Mouse (Mus musculus) adrenal gland, adult (tissue): ENCODE results near the gene Cabin1.

Source experiments
- DNase-seq, 2 experiments: peaks; one replicate each; pipeline ENCODE4 v3.0.0; 2022 to 2023; ENCODE audit warnings: low spot score in 1 of 2; ENCODE audit not compliant: inconsistent age in 2 of 2

Gene Cabin1

DNA sequence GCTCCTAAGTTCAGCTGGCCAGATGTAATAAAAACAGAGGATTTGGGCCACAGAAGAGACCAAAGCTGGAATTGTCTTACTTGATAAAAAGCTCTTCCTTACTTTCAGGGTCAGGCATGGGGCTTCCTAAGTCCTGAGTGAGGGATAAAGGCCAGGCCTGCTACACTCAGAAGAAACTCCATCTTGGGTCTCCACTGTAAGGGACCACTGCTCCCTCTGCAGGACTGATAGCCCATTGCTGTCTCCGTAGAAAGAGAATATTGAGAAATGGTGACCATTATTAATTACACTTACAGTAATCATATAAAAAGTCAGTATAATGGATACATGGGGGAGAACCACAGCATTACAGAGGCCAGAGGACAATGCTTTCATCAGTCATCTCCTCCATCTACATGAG lies 60.6 kb downstream of the Cabin1 start:
- no peak for DNase-seq

DNA sequence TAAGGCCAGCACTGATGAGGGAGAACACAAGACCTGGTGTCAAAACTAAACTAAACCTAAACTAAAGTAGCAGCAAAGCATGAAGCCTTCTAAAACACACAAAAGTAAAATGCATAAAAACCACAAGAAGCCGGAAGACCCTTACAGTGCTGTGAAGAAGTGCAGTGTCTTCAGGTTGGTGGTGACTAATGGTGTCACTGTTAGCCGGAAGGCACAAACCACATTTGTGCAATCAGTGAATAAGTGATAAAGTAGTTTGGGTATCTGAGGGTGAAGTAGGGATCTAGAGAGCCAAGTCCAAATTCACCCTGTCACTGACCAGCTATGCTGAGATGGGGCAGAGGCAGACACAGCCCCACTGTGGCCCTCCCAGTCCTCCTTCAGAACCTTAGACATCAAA lies 61.6 kb downstream of the Cabin1 start:
- no peak for DNase-seq

DNA sequence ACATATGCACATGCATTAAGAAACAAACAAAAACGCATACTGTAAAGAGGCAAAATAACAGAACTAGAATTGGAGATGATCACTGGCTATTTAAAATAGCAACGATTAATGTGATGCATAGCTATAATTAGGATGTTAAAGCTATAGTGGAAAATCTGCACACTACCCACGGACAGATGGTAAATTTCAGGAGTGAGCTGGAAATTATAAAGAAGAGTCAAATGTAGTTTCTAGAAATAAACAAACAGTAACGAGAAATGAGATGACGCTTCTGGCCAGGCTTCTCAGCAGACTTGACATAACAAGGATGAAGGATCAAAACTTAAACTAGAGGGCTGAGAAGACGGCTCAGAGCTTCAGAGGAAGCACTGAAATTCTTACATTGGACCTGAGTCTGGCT lies 62.9 kb downstream of the Cabin1 start:
- DNase-seq = no peak

DNA sequence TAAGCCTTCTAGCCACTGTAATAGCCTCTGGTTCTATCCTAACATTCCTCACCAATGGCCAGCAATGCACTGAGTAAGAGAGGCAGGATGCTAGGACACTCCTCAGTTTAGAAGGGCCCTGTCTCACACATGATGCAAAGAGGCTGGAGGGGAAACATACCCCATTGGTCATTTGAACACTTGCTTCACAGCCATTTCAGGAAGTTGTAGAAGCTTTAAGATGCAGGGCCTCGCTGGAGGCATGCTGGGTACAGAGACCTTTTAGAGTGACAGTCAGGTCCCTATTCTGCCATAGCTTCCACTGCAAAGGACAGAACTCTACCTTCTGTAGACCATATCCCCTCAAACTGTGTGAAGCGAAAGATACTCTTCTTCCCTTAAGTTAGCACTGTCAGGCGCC lies 66.4 kb downstream of the Cabin1 start:
- DNase-seq = no peak

DNA sequence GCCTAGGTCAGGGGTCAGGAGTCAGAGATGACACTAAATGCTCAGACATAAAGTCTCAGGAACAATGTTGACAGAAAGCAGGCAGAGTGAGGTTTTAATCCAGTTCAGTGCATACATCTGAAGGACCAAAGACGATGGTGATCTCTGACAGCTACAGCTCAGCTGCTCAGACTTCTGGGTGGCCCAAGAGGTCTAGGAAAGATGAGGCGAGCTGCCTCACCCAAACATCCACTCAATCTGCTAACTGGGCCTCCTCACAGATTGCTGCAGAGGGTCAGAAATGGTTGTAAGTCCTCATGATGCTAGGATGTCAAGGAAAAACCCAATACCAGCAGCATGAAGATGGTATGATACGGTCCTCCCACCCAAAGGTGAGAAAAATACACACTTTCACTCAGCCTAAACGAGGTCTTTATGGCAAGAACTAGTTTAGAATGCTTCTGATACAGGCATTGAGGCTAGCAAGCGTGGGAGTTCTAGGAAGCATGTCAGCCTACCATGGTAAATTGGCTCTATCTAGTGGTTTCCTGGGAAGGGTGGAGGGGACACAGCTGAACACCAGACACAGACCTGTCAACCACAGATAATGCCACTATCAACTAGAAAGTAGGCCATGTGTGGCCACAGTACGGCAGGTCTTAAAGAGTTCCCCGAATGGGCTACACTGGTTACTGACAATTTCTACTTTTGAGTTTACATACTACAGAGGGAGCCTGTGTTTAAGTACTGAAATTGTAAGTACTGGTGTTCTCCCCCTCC lies 67.4 kb downstream of the Cabin1 start:
- DNase-seq = no peak

DNA sequence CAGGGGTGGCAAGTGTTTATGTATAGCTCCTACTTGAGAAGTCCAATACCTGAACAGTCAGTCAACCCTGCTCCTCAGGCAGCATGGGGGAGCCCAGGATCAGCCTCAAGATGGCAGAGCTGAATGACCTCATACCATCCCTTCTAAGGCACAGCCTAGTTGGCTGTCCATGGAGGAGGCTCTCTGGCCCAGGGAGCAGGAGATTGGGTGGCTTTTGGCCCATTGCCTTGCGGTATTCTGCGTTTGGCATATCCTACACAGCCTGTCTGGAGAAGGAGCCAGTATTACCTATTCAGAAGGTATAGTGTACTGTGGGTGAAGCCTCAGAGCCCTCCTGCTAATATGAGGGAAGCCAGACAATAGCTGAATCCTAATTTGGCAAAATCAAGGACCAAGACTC lies 68.6 kb downstream of the Cabin1 start:
- no peak for DNase-seq

DNA sequence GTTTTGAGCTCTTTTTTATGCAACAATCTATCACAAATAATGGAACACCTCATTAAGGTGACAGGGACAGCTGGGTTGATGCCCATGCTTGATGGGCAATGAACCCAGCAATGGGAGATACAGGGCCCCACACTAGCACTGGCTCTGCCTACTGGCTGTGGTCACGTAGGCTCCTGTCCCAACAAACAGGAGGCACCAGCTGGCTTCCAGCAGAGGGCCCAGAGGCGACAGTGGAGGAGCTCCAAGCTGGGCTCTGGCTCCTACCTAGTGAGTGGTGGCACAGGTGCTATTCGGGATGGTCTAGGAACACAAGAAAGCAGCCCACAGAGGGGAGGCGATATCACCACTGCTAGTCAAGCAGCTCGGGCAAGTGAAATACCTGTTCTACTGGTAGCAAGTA lies 69.1 kb downstream of the Cabin1 start:
- DNase-seq = no peak

DNA sequence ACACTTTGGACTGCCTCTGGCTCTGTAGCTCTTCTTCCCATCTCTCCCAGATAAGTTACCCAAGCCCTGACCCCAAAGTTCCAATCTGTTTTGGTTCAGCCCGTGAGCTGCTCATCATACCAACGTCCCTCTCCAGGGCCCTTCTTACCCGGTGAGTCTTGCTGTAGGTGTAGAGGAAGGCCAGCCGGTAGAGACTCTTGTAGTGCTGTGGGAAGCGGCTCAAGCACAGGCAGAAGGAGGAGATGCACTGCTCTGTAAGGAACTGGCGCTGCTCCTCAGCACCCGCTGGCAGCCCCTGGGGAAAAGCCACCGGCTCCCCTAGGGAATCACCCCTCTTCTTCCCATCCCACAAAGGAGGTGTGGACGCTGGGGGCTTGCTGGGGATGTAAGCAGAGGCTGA lies 69.6 kb downstream of the Cabin1 start:
- no peak for DNase-seq

DNA sequence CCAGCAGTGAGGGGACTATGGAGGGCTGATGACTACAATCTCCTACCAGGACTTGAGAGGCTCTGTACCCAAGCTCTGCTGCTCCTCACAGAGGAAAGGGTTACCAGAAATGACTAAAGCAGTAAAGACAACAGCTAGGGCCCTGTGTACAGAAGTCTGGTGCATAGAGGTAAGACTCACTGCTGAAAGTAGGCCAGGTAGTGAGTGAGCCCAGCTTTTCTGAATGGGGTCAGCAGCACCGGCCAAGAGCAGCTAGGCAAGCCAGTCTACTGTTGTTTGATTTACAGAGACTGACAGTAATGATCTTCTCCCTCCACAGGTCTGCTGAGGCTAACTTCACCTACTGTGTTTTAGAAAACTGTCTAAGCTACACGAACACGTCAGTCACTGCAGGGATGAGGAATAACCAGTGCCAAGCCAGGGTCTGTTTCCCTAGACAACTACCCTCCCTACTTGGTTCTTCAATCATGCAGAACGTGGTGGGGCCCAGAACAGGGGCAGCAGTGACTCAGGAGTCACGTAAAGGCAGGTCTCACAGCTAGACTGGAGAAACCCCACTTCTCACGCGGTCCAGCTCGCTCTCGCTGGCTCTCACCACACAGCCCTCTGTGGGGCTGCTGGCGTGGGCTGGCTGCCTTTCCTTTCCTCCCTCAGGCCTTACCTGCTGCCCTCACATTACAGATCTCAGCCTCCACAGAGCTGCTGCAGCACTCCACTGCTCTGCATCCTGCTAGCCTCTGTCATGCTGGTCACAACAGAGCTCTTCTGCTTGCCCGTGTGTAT lies 70.5 kb downstream of the Cabin1 start:
- DNase-seq = no peak

DNA sequence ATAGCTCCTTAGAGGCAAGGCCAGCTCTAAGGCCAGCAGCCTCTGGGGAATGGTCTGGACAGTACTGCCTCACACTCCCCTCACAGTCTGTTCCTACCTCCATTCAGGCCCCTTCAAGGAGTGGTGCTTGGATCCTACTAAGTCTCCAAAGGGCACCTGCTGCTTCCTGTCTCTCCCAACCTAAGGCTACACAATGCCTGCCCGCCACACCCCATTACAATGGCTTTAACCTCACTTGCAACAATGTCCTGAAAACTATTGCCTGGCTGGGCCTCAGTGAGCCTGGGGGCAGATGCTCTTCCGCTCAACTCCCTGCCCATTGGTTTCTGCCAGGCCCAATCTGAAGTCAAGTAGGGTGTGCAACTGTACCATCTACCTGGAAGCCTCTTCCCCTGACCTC lies 75.5 kb downstream of the Cabin1 start:
- DNase-seq = no peak

DNA sequence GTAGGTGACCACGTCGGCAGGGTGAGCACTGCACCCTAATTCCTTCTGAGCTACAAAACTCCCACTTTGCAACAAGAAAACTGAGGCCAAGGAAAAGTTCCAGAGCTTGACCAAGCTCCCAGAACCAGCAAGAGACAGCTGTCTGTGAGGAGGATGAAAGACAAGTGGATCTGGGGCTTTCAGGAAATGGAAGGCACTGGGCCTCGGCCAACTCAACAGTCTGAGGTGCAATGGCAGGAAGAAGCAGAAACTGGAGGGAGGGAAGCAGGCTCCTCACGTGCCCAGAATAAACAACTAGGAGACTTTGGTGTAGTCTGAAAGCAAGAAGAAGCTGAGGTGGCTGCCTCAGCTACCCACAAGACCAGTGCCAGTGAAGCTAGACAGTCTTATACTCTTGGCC lies 77.4 kb downstream of the Cabin1 start:
- DNase-seq = no peak

DNA sequence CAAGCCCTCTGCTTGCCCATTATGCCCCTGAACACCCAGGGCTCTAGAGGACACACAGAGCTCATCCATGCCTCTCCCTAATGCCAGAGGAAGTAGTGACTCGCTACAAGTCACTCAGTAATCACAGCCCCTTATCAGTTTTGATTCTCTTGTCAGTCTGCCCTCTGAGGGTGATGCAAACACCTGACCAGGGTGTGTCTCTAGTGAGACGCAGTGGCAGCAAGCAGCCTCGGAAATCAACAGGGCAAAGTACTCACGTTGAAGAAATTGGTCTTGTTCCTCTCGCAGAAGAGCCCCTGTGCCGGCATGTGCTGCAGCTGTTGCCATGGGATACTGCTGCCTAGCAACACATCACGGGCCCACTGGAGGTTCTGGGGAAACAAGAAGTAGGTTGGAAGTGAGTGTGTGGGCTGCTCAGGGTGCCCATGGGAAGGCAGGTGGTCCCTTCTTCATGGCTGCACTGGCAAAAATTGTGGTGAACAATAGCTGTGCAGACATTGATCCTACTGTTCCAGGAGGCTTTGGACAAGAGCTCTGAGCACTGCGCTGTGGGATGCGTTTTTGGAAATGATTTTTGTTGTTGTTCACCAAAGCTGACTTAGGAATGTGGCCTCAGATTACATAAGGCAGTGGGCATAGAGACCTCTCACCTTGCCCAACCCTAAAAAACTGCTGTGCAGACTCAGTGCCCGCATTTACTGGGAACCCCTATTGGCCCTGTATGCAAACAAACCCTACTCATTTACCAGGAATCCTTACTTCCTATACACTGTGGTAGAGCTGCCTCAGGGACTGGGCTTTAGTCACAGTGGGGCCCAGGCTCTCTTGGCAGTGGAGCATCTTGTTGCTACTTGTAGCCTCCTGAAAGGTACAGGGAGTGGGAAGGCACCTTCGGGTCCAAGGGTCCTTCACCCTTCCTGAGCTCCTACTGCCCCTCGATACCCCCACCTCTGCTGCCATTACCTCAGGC lies 79.8 kb downstream of the Cabin1 start:
- no peak for DNase-seq

DNA sequence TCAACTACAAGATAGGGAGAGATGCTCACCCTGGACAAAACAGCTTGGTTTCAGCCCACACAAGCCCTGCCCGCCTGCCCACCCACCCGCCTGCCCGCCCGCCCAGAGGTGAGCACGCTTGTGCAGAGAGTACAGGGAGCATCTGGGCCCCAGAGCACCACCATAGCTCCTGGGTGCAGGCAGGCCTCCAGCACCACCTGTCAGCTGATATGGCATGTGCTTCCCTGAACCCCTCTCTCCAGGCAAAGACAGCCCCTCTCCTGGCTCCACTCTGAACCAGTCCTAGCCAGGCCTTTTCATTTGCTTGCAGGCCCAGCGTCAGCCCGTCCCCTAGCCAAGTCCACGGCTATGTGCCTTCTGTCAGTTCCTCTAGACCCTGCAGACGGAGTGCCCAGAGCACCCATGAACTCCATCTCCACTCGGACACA lies 83.6 kb downstream of the Cabin1 start:
- no peak for DNase-seq

DNA sequence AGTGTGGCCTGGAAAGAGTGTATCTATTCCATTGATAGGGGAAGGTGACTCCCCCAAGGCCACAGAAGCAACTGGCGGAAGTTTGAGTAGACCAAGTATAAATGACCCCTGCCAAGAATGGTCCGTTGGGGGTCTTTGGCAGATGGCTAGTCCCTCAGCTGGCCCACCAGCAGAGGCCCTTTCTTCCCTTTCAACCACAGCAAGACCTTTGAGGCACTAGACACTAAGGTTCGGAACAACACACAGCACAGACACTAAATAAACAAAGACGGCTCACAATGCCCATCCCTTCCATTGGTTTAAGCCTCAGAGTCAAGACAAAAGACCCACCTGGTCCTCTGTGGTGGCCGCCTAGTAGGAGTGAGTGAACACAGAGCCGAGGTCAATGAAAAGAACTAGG lies 84.9 kb downstream of the Cabin1 start:
- DNase-seq = no peak

DNA sequence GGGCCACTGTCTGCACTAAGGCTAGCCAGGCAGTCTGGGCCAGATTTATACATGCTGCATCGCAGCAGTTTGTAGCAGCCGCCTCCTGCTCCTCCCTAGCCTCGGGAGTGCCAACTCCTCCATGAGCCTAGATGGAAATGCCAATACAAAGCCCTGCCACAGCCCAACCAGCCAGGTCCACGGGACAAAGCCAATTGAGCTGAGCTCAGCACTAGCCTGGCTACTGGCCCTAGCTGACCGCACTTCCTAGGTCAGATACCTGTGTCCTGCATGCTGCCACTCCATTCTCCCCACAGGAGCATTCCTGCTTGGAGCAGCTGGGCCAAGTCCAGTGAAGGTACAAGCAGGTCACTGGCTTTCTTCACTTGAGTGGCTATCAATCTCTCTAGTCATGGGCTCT lies 86.2 kb downstream of the Cabin1 start:
- no peak for DNase-seq

DNA sequence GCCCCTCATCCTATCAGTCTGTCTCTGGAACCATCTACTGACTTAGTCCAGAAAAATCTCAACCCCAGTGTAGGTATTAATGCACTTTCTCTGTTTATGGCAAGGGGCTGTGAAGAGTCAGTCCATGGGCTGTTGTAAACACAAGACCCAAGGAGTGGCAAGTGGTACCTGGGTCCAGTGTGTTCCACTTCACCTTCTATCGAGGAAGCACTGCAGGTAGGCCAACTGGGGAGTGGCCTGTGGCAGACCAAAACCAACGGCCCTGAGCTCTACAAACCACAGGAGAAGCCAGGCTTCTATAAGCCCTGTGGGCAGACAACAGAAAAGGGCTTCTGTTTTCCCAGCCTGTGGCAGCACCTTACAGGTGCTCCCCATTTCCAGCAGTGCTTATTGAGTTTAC lies 86.6 kb downstream of the Cabin1 start:
- no peak for DNase-seq

DNA sequence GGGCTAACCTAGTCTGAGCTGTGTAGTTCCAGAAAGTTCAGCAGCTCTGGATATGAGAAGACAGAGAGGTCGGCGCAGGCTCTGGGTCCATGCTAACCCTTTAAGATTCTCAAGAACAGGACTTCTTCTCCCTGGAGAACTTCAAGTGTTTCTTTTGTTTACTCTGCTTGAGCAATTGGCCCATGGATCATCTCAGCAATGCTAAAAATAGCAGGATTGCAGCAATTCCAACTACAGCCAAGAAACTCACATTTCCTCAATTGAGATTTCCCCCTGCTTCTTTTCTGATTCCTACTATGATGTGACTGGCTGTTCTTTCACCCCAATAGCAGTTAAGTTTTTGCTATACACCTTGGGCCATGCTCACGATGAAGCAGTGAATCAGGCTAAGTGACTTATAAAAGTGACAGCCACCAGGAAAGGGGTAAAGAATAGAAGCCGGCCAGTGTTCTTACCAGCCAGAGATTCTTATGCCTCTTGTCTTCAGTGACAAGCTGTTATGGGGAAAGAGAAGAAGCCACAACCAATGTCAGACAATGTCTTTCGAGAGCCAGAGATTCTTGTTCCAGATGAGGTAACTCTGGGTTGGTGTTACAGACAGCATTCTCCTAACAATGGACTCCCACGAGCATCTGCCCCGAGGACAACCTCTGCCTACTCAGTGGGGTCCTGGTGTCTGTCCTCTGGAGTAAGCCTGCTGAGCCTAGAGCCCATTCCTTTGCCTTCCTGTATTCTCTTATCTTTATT lies 87.1 kb downstream of the Cabin1 start:
- peak in 1 of 2 experiments; percentile 61 for DNase-seq

DNA sequence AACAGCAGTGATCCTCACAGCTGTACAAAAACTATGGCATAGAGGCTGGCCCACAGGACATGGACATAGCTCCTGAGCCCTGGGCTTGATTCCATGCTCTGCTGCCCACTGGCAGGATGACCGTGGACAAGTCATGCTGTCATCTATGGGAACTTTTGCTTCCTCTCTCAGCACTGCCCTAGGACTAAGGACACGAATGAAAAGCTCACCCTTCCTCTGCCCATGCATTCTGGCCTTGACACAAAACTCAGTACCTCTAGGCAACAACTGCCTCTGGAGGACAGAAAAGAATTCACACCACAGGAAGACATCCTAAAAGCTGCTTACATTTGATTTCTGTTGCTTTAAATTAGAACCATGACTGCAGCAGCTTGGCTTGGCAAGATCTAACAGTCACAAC lies 87.9 kb downstream of the Cabin1 start:
- DNase-seq = no peak

DNA sequence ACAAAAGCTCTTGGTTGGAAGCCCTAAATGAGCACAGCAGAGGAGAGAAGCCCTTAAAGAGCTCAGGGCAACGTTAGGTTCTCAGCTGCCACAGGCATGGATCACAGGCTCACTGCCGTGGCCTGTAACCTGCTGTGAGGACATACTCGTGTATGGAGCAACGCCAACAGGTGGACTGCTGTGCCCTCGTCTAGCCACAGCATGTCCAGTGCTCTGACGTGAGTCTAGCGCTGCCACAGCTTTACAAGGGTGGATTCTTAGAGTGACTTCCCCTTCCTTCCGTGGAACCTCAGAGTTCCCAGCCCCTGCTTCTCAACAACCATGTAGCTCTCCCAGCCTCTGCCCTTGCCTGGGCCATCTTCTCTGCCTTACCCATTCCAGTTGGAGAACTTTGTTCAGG lies 88.5 kb downstream of the Cabin1 start:
- DNase-seq = no peak

DNA sequence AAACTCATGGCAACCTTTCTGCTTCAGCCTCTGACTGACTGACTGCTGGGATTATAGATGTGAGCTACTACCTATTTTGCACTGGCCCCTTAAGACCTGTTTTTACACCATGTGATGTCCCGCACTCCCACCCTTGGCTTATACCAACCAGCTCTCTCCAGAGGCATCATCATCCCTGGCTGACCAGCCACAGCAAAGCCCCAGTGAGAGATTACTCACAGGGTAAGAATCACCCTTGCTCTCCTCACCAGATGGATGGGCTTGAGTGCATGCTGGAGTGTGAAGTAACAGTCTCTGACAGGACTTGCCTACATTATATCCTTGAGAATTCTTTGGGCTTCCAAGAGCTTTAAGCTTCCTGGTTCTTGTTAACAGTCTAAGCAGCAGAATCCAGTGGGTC lies 94.2 kb downstream of the Cabin1 start:
- no peak for DNase-seq

DNA sequence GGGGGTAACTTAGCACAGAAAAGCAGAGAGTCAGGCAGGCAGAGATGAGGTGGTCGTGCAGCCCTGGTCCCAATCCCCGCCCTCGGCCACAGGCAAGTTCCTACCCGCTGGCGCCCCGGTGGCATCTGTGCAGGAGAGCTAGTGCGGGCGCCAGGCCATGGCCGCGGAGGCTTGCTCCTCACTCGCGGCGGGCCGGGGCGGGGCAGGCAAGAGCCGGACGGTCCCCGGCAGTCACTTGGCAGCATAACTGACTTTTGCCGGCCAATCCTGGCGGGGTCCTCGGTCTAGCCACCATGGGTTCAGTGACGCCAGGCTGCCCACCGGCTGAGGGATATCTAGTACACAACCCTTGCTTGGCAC lies 96.2 kb downstream of the Cabin1 start:
- DNase-seq = peak; percentile 75 to 90
